Mouse (Mus musculus) ES-E14 (cell line): ENCODE results near the gene Olfr1313.

Experiments
- HCFC1 ChIP-seq: IDR thresholded peaks from 2 replicates; pipeline ENCODE4 v1.6.1; 2012; ENCODE audit warnings: low read length, inconsistent platforms, borderline replicate concordance; ENCODE audit not compliant: insufficient read depth
- MAFK ChIP-seq: IDR thresholded peaks from 2 replicates; pipeline ENCODE4 v1.6.1; 2014; ENCODE audit warnings: mild to moderate bottlenecking, low read depth, low read length, inconsistent platforms; ENCODE audit not compliant: insufficient read depth
- ZNF384 ChIP-seq: IDR thresholded peaks from 2 replicates; pipeline ENCODE4 v1.6.1; 2012; ENCODE audit warnings: low read depth, low read length, inconsistent platforms

DNA sequence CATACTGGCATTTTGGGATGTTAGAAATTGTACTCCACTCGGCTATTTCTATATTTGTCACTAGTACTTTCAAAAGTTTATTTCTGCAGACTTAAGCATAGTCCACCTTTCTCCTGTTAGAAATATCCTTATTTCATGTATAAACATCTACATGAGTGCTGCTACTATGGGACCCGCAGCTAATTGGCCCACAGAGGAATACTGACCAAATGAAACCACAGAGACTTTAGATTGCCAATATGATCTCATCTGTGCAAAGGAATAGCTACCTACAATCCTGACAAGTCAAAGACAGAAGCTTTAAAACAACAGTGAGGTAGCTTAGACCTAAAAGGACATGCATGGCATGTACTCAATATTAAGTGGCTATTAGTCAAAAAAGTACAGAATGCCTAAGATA, 53.3 kb downstream of the Olfr1313 start, which contains the start of gene Olfr1311:
- TF ChIP-seq HCFC1 (no peak), ZNF384 (no peak), MAFK (no peak)
